Mouse (Mus musculus) embryonic fibroblast, embryonic 13.5 days (primary cell): ENCODE data around the gene Gm39566. TPM values are rescaled to one million over a fixed set of nuclear protein-coding genes. Genes with fewer than 3 reads are reported as not detected.

Source experiments
- H3K27ac ChIP-seq: 2 replicates; pipeline ENCODE4 v1.5.1; 2012; ENCODE audit warnings: low read length, control low read depth, inconsistent platforms; ENCODE audit not compliant: insufficient read depth
- H3K4me1 ChIP-seq: 2 replicates; pipeline ENCODE4 v1.6.1; 2011; ENCODE audit warnings: low read length; ENCODE audit not compliant: control insufficient read depth, insufficient read depth
- H3K4me3 ChIP-seq: 2 replicates; pipeline ENCODE4 v1.5.1; 2011; ENCODE audit warnings: mild to moderate bottlenecking, control low read depth, low read length; ENCODE audit not compliant: insufficient read depth
- CTCF ChIP-seq: IDR thresholded peaks from 2 replicates; pipeline ENCODE4 v1.5.1; 2011; ENCODE audit warnings: mild to moderate bottlenecking, control low read depth, low read length, moderate library complexity, borderline replicate concordance; ENCODE audit not compliant: insufficient read depth
- POLR2A ChIP-seq: IDR thresholded peaks from 2 replicates; pipeline ENCODE4 v1.6.1; 2011; ENCODE audit warnings: low read depth, mild to moderate bottlenecking, control low read depth, low read length, moderate library complexity
- polyA plus RNA-seq: library from polyadenylated mRNA; stranded (reverse); fragments of >200 nt; gene quantifications from 2 replicates; pipeline ENCODE4 v1.2.4, GENCODE M21; 2011; ENCODE audit warnings: low read depth; ENCODE audit not compliant: missing spikeins, insufficient read length

Gm39566 gene
- polyA plus RNA-seq, 1 experiment = not detected

DNA sequence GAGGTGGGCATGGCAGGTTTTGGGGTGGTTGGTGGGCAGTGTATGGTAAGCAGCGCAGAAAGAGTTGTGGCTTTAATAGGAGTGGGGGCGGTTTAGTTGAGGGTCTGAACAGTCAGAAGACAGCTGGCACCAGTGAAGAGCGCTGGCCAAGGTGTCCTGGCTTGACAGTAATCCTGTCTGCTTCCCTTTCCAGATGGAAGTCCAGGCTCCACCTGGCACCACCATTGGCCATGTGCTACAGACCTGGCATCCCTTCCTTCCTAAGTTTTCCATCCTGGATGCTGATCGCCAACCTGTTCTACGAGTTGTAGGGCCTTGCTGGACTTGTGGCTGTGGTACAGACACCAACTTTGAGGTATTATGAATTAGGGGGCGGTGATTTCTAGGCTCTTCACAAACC, 32.9 kb upstream of the Gm39566 start:
- no peak overlapping the region for H3K4me3 ChIP-seq
- TF ChIP-seq POLR2A = no peak
- no peak for TF ChIP-seq CTCF
- no peak overlapping the region for H3K27ac ChIP-seq
- H3K4me1 ChIP-seq = peaks cover 5% of the 10 kb centered on the region

DNA sequence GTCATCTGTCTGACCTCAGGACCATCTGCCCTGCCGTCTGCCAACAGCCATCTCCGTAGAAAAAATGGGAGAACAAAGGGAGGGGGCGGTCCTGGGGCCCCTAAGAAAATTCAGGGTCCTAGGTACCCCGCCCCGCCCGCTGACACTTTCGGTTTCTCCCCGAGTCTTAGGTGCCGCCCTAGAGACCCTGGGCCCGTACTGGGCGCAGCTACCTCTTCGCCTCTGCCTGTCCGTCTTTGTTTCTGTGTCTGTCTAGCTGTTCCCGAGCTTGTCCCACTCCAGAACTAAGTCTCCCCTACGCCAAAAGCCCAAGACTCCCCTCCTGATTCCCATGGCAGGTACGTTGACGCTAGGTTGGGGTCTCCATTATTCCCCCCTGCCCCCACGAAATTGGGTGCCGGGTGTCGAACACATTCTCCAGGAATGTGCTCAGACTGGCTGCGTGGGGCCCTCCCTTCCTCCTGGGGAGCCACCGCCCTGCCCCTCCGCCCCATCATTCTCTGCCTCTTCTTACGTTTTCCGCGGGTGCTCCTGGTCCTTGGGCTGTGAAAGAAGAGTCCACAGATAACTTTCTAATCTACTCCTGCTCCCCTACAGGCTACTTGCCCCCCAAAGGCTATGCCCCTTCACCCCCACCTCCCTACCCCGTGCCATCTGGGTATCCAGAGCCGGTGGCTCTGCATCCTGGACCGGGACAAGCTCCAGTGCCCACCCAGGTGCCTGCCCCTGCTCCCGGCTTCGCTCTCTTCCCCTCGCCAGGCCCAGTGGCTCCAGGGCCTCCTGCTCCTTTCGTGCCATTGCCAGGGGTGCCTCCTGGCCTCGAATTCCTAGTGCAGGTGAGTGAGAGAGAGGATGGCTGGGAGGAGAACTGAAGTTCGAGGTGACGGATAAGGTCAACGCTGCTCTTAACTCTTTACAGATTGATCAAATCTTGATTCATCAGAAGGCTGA, 31.9 kb upstream of the Gm39566 start:
- H3K4me1 ChIP-seq = peaks cover 5% of the 10 kb centered on the region
- H3K4me3 ChIP-seq = peak overlapping the region; percentile 80
- TF ChIP-seq POLR2A = peak; percentile 56; the same call in 1 of the 2 replicates
- TF ChIP-seq CTCF = no peak
- peak overlapping the region; percentile 50 for H3K27ac ChIP-seq

DNA sequence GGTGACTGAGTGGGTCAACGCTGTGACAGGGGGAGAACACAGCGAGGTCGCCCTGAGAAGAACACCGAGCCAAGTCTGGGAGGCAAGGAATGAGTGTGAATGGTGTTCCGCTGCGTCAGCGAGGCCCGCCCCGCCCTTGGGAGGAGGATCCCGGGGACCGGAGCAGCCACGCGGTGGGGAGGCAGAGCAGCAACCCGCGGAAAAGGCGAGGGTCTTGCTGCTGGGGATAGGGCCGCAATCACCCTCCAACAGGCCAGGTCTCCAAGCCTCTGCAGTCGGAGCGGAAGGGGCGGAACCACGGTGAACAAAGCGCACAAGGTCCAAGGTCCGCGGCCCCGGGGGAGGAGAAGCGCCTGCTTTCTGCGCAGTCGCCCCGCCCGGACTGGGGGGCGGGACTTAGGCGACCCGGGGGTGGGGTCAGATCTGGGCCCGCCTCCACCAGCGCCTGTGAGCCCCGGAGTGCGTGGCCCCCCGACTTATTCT, 31.1 kb upstream of the Gm39566 start, which contains the start of gene Plscr3:
Plscr3 (plus strand) TSS at position 179 of the 483 bp plus-strand sequence.
- H3K4me3 ChIP-seq = peak within 1 kb of the TSS; percentile 80
- H3K4me1 ChIP-seq = peaks cover 5% of the 10 kb centered on the region
- H3K27ac ChIP-seq = peak within 1 kb of the TSS; percentile 84
- TF ChIP-seq CTCF (no peak), POLR2A (peak; percentile 95)

DNA sequence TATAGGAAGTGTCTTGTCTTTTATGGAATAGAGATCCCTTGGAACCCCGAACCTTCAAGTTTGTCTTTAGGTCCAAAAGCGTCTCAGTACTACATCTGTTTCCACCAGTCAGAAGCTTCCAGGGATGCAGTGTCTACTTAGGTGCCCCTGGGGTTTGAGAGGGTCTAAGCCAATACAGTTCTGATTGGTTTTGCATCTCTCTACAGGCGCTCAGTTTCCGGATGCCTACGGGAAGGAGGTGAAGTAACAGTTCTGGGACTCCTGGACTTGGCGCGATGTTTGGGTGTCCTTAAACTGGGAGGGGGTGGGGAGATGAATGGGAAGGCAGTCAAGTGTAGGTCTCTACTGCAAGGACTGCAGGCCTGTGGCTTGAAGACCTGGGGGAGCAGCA, 23.6 kb upstream of the Gm39566 start:
- Histone ChIP-seq H3K4me1 (peaks cover 3% of the 10 kb centered on the region; the same call in 1 of the 2 replicates), H3K4me3 (peak overlapping the region; percentile 73), H3K27ac (peak overlapping the region; percentile 35)
- TF ChIP-seq POLR2A (no peak), CTCF (no peak)

DNA sequence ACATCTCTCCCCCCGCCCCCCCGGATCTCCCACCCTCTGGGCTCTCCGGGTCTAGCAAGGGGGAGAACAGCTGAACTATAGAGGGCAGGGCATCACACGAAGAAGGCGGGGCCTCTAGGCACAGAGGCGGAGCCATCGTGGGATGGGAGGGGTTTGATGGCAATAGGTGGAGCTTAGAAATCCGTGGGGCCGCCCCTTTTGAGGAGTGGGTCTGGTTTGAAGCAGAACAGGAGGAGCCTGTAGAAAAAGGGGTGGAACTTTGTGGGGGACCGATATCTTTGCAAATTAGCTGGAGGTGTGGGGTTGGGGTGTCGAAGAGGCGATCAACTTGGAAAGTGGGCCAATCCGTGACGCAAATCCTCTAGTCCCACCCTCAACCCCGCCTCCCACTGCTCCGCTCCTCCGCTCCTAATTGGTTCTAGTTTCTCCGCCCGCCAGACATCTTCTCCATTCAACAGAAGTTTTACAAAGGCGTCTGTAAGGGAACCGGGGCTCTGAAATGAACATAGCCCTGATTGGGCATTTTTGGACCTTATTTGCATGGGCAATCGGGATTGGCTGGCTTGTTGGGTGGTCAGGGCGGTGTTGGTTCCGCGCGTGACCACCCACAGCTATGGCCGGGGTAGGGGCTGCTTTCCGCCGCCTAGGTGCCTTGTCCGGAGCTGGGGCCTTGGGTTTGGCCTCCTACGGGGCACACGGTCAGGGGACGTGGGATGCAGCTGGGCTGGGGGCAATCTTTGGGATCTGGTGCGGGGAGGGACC, 23.0 kb upstream of the Gm39566 start, which contains the start of gene Tmem256:
Tmem256 (plus strand) TSS at position 563 of the 762 bp plus-strand sequence.
- Histone ChIP-seq H3K27ac (peak within 1 kb of the TSS; percentile 35), H3K4me3 (peak within 1 kb of the TSS; percentile 76), H3K4me1 (peaks cover 3% of the 10 kb centered on the region; the same call in 1 of the 2 replicates)
- TF ChIP-seq CTCF (no peak), POLR2A (peak; percentile 79)

DNA sequence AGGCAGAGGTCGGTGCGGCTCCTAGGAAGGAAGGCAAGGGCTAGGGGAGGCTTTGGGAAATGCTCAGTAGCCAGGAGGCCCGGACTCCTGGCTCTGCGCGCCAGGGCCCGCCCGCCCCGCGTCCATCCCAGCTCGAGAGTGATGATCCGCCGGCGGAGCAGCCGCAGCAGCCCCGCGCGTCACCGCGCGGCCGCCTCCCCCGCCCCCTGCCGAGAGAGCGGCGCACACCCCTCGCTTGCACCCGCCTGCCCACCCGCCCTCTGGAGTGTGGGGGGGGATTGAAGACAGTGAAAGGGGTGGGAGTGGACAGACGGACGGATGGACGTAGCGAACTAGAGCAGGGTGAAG, 22.5 kb upstream of the Gm39566 start, which contains the start of gene Nlgn2:
Nlgn2 (minus strand) TSS at position 181 of the 348 bp plus-strand sequence.
- TF ChIP-seq CTCF = no peak
- peak; percentile 53 for TF ChIP-seq POLR2A
- Histone ChIP-seq H3K27ac (peak within 1 kb of the TSS; percentile 35), H3K4me3 (peak within 1 kb of the TSS; percentile 76), H3K4me1 (peaks cover 3% of the 10 kb centered on the region; the same call in 1 of the 2 replicates)

DNA sequence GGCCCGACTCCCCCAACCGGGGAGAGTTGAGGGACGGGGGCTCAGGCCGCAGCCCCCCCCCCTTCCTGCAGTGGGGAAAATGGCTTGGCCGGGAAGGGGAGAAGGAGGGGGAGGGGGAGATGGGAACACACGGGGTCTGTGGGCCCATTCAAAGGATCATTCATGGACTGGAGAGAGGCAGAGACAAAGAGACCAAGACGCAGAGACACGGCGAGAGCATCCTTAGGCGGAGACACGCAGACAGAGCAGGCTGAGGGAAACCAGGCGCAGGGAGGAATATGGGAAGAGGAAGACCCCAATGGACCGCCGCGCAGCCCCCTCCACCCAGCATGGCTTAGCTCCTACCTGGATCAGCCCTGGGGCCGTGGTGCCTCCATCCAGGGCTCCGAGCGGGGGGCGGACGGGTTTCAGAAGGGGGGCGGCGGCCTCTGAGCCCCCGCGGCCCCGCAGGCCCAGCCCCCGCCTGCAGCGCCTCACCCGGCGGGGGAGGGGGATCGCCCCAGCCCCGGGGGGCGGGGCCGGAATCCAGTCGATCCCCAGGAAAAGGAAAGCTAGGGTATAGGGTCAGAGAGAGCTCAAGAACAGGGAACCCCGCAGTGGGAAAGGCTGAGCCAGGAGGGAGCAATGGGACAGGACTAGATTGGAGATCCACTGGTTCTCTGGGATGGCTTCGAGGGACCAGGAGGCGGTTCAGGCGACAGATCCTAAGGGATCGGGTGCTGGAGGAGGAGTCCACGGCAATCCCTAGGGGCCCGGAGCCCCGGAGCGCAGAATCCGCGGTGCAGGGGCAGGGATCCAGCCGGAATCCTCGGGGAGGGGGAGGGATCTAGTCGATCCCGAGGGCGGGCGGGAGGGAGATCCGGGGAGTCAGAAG, 21.8 kb upstream of the Gm39566 start:
- Histone ChIP-seq H3K27ac (no peak overlapping the region), H3K4me1 (peaks cover 3% of the 10 kb centered on the region; the same call in 1 of the 2 replicates), H3K4me3 (peak overlapping the region; percentile 76)
- TF ChIP-seq POLR2A (no peak), CTCF (no peak)

DNA sequence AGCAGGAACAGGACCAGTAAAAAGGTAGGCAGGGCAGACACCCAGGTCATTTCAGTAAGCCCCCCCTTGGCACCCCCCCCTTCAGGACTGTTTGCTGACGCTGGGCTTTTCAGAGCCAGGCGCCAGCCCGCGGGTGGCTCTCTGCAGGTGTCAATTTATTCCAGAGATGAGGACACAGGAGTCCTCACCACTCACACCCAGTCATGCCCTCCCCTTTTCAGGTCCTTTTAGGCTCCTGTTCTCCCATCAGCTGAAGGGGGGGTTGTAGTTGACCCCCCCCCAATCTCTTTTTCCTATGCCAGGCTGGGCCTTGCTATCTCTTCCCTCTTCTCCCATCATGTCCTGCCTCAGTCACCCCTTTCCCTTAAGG, 20.9 kb upstream of the Gm39566 start:
- Histone ChIP-seq H3K4me3 (peak overlapping the region; percentile 76), H3K4me1 (peaks cover 3% of the 10 kb centered on the region; the same call in 1 of the 2 replicates), H3K27ac (no peak overlapping the region)
- TF ChIP-seq POLR2A (no peak), CTCF (no peak)

DNA sequence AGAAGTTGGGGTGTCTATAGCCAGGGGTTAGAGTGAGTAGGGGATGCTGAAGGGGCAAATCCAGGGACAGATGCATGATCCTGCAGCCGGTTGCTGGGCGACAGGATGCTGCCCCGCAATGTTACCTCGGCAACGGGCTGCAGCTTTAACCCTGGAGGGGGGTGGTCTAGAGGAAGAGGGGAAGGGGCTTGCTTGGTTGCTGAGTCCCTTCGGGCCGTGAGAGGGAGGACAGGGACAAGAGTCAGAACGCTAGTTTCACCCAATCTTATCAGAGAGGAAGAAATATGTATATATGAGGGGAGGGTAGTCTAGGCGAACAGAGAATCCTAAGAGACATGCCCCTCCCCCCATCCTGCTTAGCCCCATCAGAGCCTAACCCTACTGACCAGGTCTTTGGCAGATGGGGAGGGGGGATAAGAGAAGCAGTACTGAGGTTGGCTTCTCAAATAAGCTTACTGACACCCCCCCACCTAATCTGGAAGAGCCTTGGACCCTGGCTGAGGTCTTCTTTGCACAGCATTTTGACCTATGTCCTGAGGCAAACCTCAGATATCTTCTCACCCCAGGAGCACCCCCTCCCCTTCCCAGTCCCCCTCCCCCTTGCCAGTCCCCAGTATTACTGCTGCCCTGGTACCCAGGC, 20.3 kb upstream of the Gm39566 start:
- no peak overlapping the region for H3K27ac ChIP-seq
- H3K4me3 ChIP-seq = no peak overlapping the region
- TF ChIP-seq CTCF (no peak), POLR2A (no peak)
- H3K4me1 ChIP-seq = peaks cover 3% of the 10 kb centered on the region; the same call in 1 of the 2 replicates
